ENCODE assay signal across 16 mouse cellular contexts in the genomic region with DNA sequence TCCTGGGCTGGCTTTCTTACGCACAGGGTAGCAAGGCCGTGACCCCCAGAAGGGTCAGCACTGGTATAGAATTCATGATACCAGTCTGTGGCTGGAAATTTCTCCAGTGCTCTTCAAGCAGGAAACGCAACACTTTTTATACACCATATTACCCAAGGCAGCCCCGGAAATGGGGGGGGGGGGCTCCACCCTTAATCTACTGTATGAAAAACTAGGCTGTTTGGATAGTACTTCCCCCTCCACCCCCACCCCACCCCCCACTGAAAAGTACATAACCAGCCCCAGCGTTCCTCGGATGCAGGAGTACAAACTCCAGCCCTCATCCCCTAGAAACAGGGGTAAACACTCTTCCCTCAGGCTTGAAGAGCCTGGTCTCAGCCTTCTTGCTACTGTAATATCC. TPM values are rescaled to one million over a fixed set of nuclear protein-coding genes. Genes with fewer than 3 reads are reported as not detected.
"Had no signal": no experiment of that assay in that cellular context is flagged by ENCODE, and none has a peak within 500 bp of the region (broad histone marks: within the 10 kb centered on the region; RNA-seq: fewer than 3 reads in every experiment).

Cd177 (minus strand) TSS at position 101 of the 400 bp plus-strand sequence.

- H3K9me3 ChIP-seq: kidney, embryonic 15.5 days; limb, embryonic 12.5 days; neural tube, embryonic 12.5 days had no signal

- ATAC-seq: lung, postnatal 0 days had no signal

- H3K27me3 ChIP-seq: kidney, embryonic 15.5 days; limb, embryonic 12.5 days; neural tube, embryonic 12.5 days had no signal

- H3K27ac ChIP-seq: kidney, embryonic 15.5 days; layer of hippocampus, adult 2 months; limb, embryonic 12.5 days; neural tube, embryonic 12.5 days had no signal

- DNase-seq: kidney, adult 11 months; kidney, postnatal 14 days; lung, adult 2 months; midbrain, embryonic 14.5 days; retina, postnatal 1 day; right cerebral cortex, postnatal 4 days; thymus, postnatal 4 days had no signal

- H3K4me3 ChIP-seq: kidney, embryonic 15.5 days; layer of hippocampus, adult 2 months; limb, embryonic 12.5 days; myocyte; neural tube, embryonic 12.5 days had no signal

- H3K4me2 ChIP-seq: kidney, embryonic 15.5 days; limb, embryonic 12.5 days; neural tube, embryonic 12.5 days had no signal

- H3K36me3 ChIP-seq: kidney, embryonic 15.5 days; limb, embryonic 12.5 days; neural tube, embryonic 12.5 days had no signal

- H3K4me1 ChIP-seq: kidney, embryonic 15.5 days; limb, embryonic 12.5 days; neural tube, embryonic 12.5 days had no signal

- H3K9ac ChIP-seq: kidney, embryonic 15.5 days; limb, embryonic 12.5 days; neural tube, embryonic 12.5 days had no signal

RNA-seq across cellular contexts. Expression of gene Cd177, which starts in this region (rescaled TPM):
- total RNA-seq: layer of hippocampus, postnatal 10 days; left cerebral cortex, postnatal 36 days; liver, adult 2 months had no signal
- polyA plus RNA-seq: limb, embryonic 12.5 days; myocyte; neural tube, embryonic 12.5 days had no signal
